Mouse (Mus musculus): Measurements from ENCODE around the gene Cdk5r2. TPM values are rescaled to one million over a fixed set of nuclear protein-coding genes. Genes with fewer than 3 reads are reported as not detected.
A peak's percentile ranks its signal among the peaks of the same experiment; 100 is the strongest.

Gene Cdk5r2
- total and polyA plus RNA-seq, 2 experiments: not detected

DNA sequence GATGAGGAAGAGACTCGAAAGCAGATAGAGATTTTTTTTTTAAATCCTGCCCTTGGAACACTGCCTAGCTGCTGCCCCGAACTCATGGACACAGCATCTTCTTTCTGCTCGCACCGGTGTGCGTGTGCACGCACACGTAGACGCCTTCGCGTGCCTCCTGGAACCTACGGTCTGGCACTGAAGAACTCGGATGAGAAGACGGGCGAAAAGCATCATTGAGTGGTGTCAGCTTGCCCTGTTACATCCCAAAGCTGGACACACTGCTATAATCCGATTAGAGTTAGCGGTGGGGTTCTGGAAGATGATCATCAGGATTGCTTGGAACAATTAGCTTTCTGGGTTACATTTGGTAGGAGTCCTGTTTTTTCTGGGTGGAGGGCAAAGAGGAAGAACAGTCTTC lies 4.1 kb downstream of the Cdk5r2 start:
- Histone ChIP-seq H3K4me3 (ENCODE audit: insufficient read depth, low read depth, low read length) (no peak overlapping the region), H3K9ac (ENCODE audit: low read depth, low read length) (no peak overlapping the region), H3K36me3 (ENCODE audit: control insufficient read depth, insufficient read depth, low read length) (no peaks in the 10 kb centered on the region), H3K27ac (replicated peaks; ENCODE audit: insufficient read depth, low read depth, low read length) (no peak overlapping the region), H3K79me2 (ENCODE audit: control insufficient read depth, insufficient read depth, low read length) (no peaks in the 10 kb centered on the region), H3K27me3 (ENCODE audit: control insufficient read depth, insufficient read depth, low read length) (peaks cover 31% of the 10 kb centered on the region), H3K4me1 (ENCODE audit: control insufficient read depth, insufficient read depth, low read length) (no peaks in the 10 kb centered on the region; the same call in 1 of the 2 replicates)
- TF ChIP-seq POLR2A (IDR thresholded peaks at IDR 0.05; ENCODE audit: extremely low read depth, insufficient read depth, low read length): no peak
- no peak for TF ChIP-seq CTCF (IDR thresholded peaks at IDR 0.05; ENCODE audit: low read depth, low read length)
- no peak for DNase-seq (ENCODE audit: extremely low read depth, low read depth, low spot score)
- WGBS: 15% methylated on average over 16 of the region's 16 CpGs

DNA sequence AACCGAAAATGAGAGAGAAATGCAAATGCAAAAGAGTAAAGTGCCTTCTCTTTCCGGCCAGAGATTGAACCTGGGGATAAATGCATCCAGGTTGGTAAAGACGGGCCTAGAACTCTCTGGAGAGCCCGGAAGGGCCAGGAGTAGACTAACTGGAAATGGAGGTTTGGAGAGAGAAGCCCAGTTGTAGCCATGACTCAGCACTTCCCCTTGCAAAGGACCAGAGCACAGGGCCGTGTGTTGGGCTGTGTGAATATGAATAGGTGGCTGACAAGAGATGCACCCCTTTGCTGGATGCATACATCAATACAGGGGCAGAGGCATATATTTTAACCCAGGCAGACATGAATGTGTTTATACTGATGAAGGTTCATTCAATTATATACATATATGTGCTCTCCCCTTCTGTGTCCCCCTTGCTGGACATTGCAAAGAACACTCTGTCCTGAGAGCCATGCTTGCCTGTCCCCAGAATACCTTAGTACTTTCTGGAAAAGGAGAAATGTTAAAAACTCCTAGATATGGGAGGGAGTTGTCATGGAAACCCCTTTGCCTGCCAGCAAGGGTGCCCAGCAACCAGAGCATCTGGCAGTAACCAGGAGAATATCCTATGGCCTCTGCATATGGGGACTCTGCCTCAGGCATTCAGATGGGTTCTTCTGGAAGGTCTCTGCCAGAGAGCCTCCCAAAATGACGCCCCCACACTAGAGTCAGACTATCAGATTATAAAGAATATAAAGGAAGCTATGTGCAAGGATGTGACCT lies 4.7 kb downstream of the Cdk5r2 start:
- no peak overlapping the region for H3K9ac ChIP-seq (ENCODE audit: low read depth, low read length)
- H3K4me1 ChIP-seq (ENCODE audit: control insufficient read depth, insufficient read depth, low read length): no peaks in the 10 kb centered on the region; the same call in 1 of the 2 replicates
- H3K79me2 ChIP-seq (ENCODE audit: control insufficient read depth, insufficient read depth, low read length): no peaks in the 10 kb centered on the region
- peaks cover 25% of the 10 kb centered on the region for H3K27me3 ChIP-seq (ENCODE audit: control insufficient read depth, insufficient read depth, low read length)
- DNase-seq (ENCODE audit: extremely low read depth, low read depth, low spot score): no peak
- no peak overlapping the region for H3K27ac ChIP-seq (replicated peaks; ENCODE audit: insufficient read depth, low read depth, low read length)
- H3K4me3 ChIP-seq (ENCODE audit: insufficient read depth, low read depth, low read length): no peak overlapping the region
- WGBS: 52% methylated on average over 6 of the region's 6 CpGs
- no peaks in the 10 kb centered on the region for H3K36me3 ChIP-seq (ENCODE audit: control insufficient read depth, insufficient read depth, low read length)
- TF ChIP-seq POLR2A (IDR thresholded peaks at IDR 0.05; ENCODE audit: extremely low read depth, insufficient read depth, low read length): no peak
- TF ChIP-seq CTCF (IDR thresholded peaks at IDR 0.05; ENCODE audit: low read depth, low read length): no peak

DNA sequence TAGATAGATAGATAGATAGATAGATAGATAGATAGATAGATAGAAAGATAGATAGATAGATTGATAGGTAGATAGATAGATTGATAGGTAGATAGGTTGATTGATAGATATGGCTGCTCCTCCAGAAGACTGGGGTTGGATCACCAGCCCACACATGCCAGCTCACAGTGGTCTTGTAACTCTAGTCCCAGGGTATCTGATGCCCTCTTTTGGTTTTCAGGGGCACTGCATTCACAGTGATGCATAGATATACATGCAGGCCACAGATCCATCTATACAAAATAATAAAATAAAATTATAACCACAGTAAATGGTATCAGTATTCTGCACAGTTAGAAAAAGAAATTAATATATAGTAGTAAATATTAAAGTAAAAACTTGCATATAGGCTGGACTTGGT lies 7.0 kb downstream of the Cdk5r2 start:
- peaks cover 6% of the 10 kb centered on the region for H3K27me3 ChIP-seq (ENCODE audit: control insufficient read depth, insufficient read depth, low read length)

DNA sequence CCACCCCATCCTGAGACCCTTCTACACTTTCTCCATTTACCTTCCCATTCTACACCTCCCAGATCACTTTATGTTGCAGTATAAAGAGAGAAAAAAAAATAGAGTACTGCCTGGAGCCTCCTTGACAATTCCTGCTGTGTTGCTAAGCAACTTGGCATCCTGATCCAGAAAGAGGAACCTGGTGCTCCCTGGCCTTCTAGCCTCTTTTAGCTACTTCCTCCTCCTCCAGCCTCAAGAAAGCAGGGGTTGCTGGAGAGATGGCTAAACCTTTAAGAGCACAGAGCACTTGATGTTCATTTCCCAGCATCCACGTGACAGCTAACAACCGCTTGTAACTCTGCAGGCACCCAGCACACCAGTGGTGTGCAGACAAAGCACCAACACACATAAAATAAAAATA lies 17.5 kb downstream of the Cdk5r2 start:
- Histone ChIP-seq H3K36me3 (ENCODE audit: control insufficient read depth, insufficient read depth, low read length) (no peaks in the 10 kb centered on the region), H3K4me3 (ENCODE audit: insufficient read depth, low read depth, low read length) (no peak overlapping the region), H3K27me3 (ENCODE audit: control insufficient read depth, insufficient read depth, low read length) (peaks cover 3% of the 10 kb centered on the region; the same call in 1 of the 2 replicates), H3K4me1 (ENCODE audit: control insufficient read depth, insufficient read depth, low read length) (no peaks in the 10 kb centered on the region), H3K27ac (replicated peaks; ENCODE audit: insufficient read depth, low read depth, low read length) (no peak overlapping the region), H3K79me2 (ENCODE audit: control insufficient read depth, insufficient read depth, low read length) (no peaks in the 10 kb centered on the region), H3K9ac (ENCODE audit: low read depth, low read length) (no peak overlapping the region)
- WGBS: 65% methylated on average over 2 of the region's 2 CpGs
- no peak for DNase-seq (ENCODE audit: extremely low read depth, low read depth, low spot score)
- TF ChIP-seq POLR2A (IDR thresholded peaks at IDR 0.05; ENCODE audit: extremely low read depth, insufficient read depth, low read length) (no peak), CTCF (IDR thresholded peaks at IDR 0.05; ENCODE audit: low read depth, low read length) (no peak)

More for the DNA sequence above, 7.0 kb downstream of the Cdk5r2 start:
- Histone ChIP-seq H3K4me3 (ENCODE audit: insufficient read depth, low read depth, low read length) (no peak overlapping the region), H3K9ac (ENCODE audit: low read depth, low read length) (no peak overlapping the region), H3K36me3 (ENCODE audit: control insufficient read depth, insufficient read depth, low read length) (no peaks in the 10 kb centered on the region), H3K79me2 (ENCODE audit: control insufficient read depth, insufficient read depth, low read length) (no peaks in the 10 kb centered on the region), H3K4me1 (ENCODE audit: control insufficient read depth, insufficient read depth, low read length) (no peaks in the 10 kb centered on the region; the same call in 1 of the 2 replicates), H3K27ac (replicated peaks; ENCODE audit: insufficient read depth, low read depth, low read length) (no peak overlapping the region)
- no peak for DNase-seq (ENCODE audit: extremely low read depth, low read depth, low spot score)
- TF ChIP-seq POLR2A (IDR thresholded peaks at IDR 0.05; ENCODE audit: extremely low read depth, insufficient read depth, low read length) (no peak), CTCF (IDR thresholded peaks at IDR 0.05; ENCODE audit: low read depth, low read length) (no peak)

DNA sequence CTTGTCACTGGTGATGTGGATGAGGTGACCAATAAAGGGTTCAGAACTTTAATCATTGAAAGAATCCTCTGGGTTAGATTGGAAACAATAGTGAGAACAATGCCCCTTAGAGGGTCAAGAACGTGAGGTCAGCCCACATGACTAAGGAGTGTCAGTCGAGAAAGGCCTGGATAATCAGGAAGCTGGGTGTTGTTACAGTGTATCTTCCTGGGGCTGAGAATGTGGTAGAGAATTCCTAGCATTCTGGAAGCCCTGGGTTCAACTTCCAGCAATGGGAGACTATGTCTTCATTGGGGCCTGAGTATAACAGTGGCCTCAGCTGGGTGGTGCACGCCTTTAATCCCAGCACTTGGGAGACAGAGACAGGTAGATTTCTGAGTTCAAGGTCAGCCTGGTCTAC lies 22.5 kb downstream of the Cdk5r2 start:
- Histone ChIP-seq H3K36me3 (ENCODE audit: control insufficient read depth, insufficient read depth, low read length) (no peaks in the 10 kb centered on the region), H3K79me2 (ENCODE audit: control insufficient read depth, insufficient read depth, low read length) (no peaks in the 10 kb centered on the region), H3K9ac (ENCODE audit: low read depth, low read length) (no peak overlapping the region), H3K4me3 (ENCODE audit: insufficient read depth, low read depth, low read length) (no peak overlapping the region), H3K27me3 (ENCODE audit: control insufficient read depth, insufficient read depth, low read length) (peaks cover 7% of the 10 kb centered on the region), H3K4me1 (ENCODE audit: control insufficient read depth, insufficient read depth, low read length) (no peaks in the 10 kb centered on the region), H3K27ac (replicated peaks; ENCODE audit: insufficient read depth, low read depth, low read length) (no peak overlapping the region)
- TF ChIP-seq CTCF (IDR thresholded peaks at IDR 0.05; ENCODE audit: low read depth, low read length): no peak
- no peak for TF ChIP-seq POLR2A (IDR thresholded peaks at IDR 0.05; ENCODE audit: extremely low read depth, insufficient read depth, low read length)
- no peak for DNase-seq (ENCODE audit: extremely low read depth, low read depth, low spot score)
- 46% methylated on average over 3 of the region's 3 CpGs for WGBS

DNA sequence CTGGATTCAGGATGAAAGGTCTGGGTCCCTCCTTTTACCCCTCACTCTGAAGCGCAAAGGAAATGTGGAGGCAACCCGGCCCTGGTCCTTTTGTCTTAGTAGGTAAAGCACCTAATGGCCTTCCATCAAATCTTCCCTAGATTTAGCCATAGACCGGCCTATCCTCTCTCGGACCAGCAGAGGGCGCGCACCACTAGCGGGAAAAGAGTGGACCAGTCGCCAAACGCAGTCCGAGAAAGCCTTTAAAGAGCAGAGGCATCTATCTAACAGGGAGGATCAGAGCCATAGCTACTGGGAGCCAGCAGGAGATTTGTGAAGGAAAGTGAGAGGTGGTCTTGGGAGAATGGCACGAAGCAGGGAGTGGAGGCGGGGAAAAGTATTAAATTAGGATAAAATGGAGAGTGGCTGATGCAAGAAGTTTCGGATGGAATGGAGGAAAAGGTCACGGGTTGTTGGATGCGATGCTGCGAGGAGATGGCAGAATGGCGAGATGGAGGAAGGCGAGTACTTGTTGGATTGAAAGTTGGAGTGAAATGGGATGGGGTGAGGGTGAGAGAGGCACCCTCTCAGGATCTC lies 26.1 kb downstream of the Cdk5r2 start:
- peaks cover 31% of the 10 kb centered on the region for H3K27me3 ChIP-seq (ENCODE audit: control insufficient read depth, insufficient read depth, low read length)

More for the DNA sequence above, 26.1 kb downstream of the Cdk5r2 start:
- Histone ChIP-seq H3K4me1 (ENCODE audit: control insufficient read depth, insufficient read depth, low read length) (no peaks in the 10 kb centered on the region), H3K36me3 (ENCODE audit: control insufficient read depth, insufficient read depth, low read length) (no peaks in the 10 kb centered on the region), H3K9ac (ENCODE audit: low read depth, low read length) (no peak overlapping the region), H3K79me2 (ENCODE audit: control insufficient read depth, insufficient read depth, low read length) (no peaks in the 10 kb centered on the region), H3K27ac (replicated peaks; ENCODE audit: insufficient read depth, low read depth, low read length) (no peak overlapping the region), H3K4me3 (ENCODE audit: insufficient read depth, low read depth, low read length) (no peak overlapping the region)
- WGBS: 6% methylated on average over 18 of the region's 18 CpGs
- TF ChIP-seq POLR2A (IDR thresholded peaks at IDR 0.05; ENCODE audit: extremely low read depth, insufficient read depth, low read length) (no peak), CTCF (IDR thresholded peaks at IDR 0.05; ENCODE audit: low read depth, low read length) (peak; percentile 95)
- peak; percentile 42 for DNase-seq (ENCODE audit: extremely low read depth, low read depth, low spot score)
